Mouse (Mus musculus) forebrain, embryonic 16.5 days (tissue): ENCODE measurements around the gene Dapk1. TPM values are rescaled to one million over a fixed set of nuclear protein-coding genes. Genes with fewer than 3 reads are reported as not detected.
"Not testable (repeated sequence)": the region's sequence is repeated elsewhere in the genome, so short reads cannot be mapped to it uniquely, and the experiment has no call there.

Experiments used
- ATAC-seq: fragments of 200-750 bp; cut with Nextera tagmentation; 2 replicates; pipeline ENCODE4 v1.8.0; 2017; ENCODE audit warnings: mild to moderate bottlenecking, moderate library complexity
- H3K27ac ChIP-seq: fragments of 300-500 bp; sonication (generic); 2 replicates; pipeline ENCODE4 v1.5.1; 2014; ENCODE audit warnings: low read length, control low read depth
- H3K27me3 ChIP-seq: fragments of 300-500 bp; sonication (generic); replicated peaks from 2 replicates; pipeline ENCODE4 v1.6.1; 2014; ENCODE audit warnings: low read length; ENCODE audit not compliant: control insufficient read depth, insufficient read depth
- H3K36me3 ChIP-seq: fragments of 300-500 bp; sonication (generic); 2 replicates; pipeline ENCODE4 v1.6.1; 2014; ENCODE audit not compliant: control insufficient read depth, insufficient read depth
- H3K4me1 ChIP-seq: fragments of 300-500 bp; sonication (generic); replicated peaks from 2 replicates; pipeline ENCODE4 v1.6.1; 2014; ENCODE audit warnings: low read length; ENCODE audit not compliant: control insufficient read depth, insufficient read depth
- H3K4me2 ChIP-seq: fragments of 300-500 bp; sonication (generic); 2 replicates; pipeline ENCODE4 v1.6.1; 2014; ENCODE audit warnings: mild to moderate bottlenecking, low read length, control low read depth
- H3K4me3 ChIP-seq: fragments of 300-500 bp; sonication (generic); replicated peaks from 2 replicates; pipeline ENCODE4 v1.5.1; 2014; ENCODE audit warnings: mild to moderate bottlenecking, low read length, control low read depth
- H3K9ac ChIP-seq: fragments of 300-500 bp; sonication (generic); replicated peaks from 2 replicates; pipeline ENCODE4 v1.6.1; 2014; ENCODE audit warnings: low read depth, low read length, control low read depth
- H3K9me3 ChIP-seq: fragments of 300-500 bp; sonication (generic); 2 replicates; pipeline ENCODE4 v1.6.1; 2016; ENCODE audit warnings: low read length; ENCODE audit not compliant: control insufficient read depth
- WGBS: fragments of 180-500 bp; shearing (Covaris S2); extraction: QIAGEN DNeasy Blood & Tissue Kit; methylation state at CpG from one replicate; pipeline ENCODE4 v1.1.7; 2014; 5-methylcytosine and 5-hydroxymethylcytosine counted together
- polyA plus RNA-seq: library from polyadenylated mRNA; unstranded; fragments of >200 nt; fragmentation: Nextera tagmentation; extraction: Ambion mirVana; gene quantifications from 2 replicates; pipeline ENCODE4 v1.2.1, GENCODE M21; 2015

Dapk1 gene
- polyA plus RNA-seq, 1 experiment from 2014 or later, result 59.8 TPM

- H3K4me3 ChIP-seq, H3K9me3 ChIP-seq, H3K27ac ChIP-seq, H3K36me3 ChIP-seq, H3K4me2 ChIP-seq, H3K9ac ChIP-seq, H3K27me3 ChIP-seq, ATAC-seq: not testable (repeated sequence)
- H3K4me1 ChIP-seq, result peaks cover 40% of the 10 kb centered on the region
- WGBS, result 85% methylated on average over 6 of the region's 6 CpGs
These were observed 9.2 kb downstream of the Dapk1 start for GRCm38 (mm10) chr13:60610971-60611370.

GRCm38 (mm10) chr13:60612160-60612559 is 10.4 kb downstream of the Dapk1 start:
- Histone ChIP-seq H3K9me3 (no peaks in the 10 kb centered on the region), H3K27ac (no peak overlapping the region), H3K36me3 (peaks cover 8% of the 10 kb centered on the region), H3K9ac (no peak overlapping the region), H3K4me2 (no peak overlapping the region), H3K27me3 (no peaks in the 10 kb centered on the region), H3K4me1 (peaks cover 40% of the 10 kb centered on the region), H3K4me3 (no peak overlapping the region)
- whole genome bisulfite sequencing, result 76% methylated on average over 3 of the region's 3 CpGs
- ATAC-seq, result no peak

- no peaks in the 10 kb centered on the region for H3K27me3 ChIP-seq
- no peak overlapping the region for H3K4me3 ChIP-seq
- peaks cover 48% of the 10 kb centered on the region for H3K4me1 ChIP-seq
- no peak overlapping the region for H3K4me2 ChIP-seq
- peak overlapping the region; percentile 43; the same call in 1 of the 2 replicates for H3K27ac ChIP-seq
- WGBS, result 20% methylated on average over 8 of the region's 8 CpGs
- H3K9ac ChIP-seq, result no peak overlapping the region
- ATAC-seq, result peak; percentile 89
- no peaks in the 10 kb centered on the region for H3K9me3 ChIP-seq
- H3K36me3 ChIP-seq, result peaks cover 8% of the 10 kb centered on the region
These were observed 12.4 kb downstream of the Dapk1 start for GRCm38 (mm10) chr13:60614154-60614553.

GRCm38 (mm10) chr13:60615057-60615650 is 13.4 kb downstream of the Dapk1 start:
- peaks cover 44% of the 10 kb centered on the region for H3K4me1 ChIP-seq
- no peak overlapping the region for H3K4me2 ChIP-seq
- ATAC-seq, result no peak
- H3K9ac ChIP-seq, result no peak overlapping the region
- peaks cover 8% of the 10 kb centered on the region for H3K36me3 ChIP-seq
- H3K27ac ChIP-seq, result no peak overlapping the region; the same call in 1 of the 2 replicates
- no peak overlapping the region for H3K4me3 ChIP-seq
- no peaks in the 10 kb centered on the region for H3K9me3 ChIP-seq
- H3K27me3 ChIP-seq, result no peaks in the 10 kb centered on the region
- WGBS, result 69% methylated on average over 15 of the region's 15 CpGs

- Histone ChIP-seq H3K9me3 (no peaks in the 10 kb centered on the region), H3K9ac (no peak overlapping the region), H3K27ac (no peak overlapping the region), H3K4me1 (peaks cover 44% of the 10 kb centered on the region), H3K4me3 (no peak overlapping the region), H3K36me3 (peaks cover 8% of the 10 kb centered on the region), H3K4me2 (no peak overlapping the region), H3K27me3 (no peaks in the 10 kb centered on the region)
- WGBS, result 52% methylated on average over 6 of the region's 6 CpGs
- no peak for ATAC-seq
These were observed 14.3 kb downstream of the Dapk1 start for GRCm38 (mm10) chr13:60616036-60616435.

- no peaks in the 10 kb centered on the region for H3K36me3 ChIP-seq
- H3K9me3 ChIP-seq, result no peaks in the 10 kb centered on the region
- H3K27me3 ChIP-seq, result no peaks in the 10 kb centered on the region
- peaks cover 53% of the 10 kb centered on the region for H3K4me1 ChIP-seq
- WGBS, result 35% methylated on average over 9 of the region's 9 CpGs
- H3K4me3 ChIP-seq, result no peak overlapping the region
- no peak overlapping the region for H3K27ac ChIP-seq
- no peak overlapping the region for H3K4me2 ChIP-seq
- no peak overlapping the region; the same call in 1 of the 2 replicates for H3K9ac ChIP-seq
- no peak for ATAC-seq
These were observed 16.5 kb downstream of the Dapk1 start for GRCm38 (mm10) chr13:60618287-60618686.

GRCm38 (mm10) chr13:60619723-60620122 is 18.0 kb downstream of the Dapk1 start:
- peaks cover 50% of the 10 kb centered on the region for H3K4me1 ChIP-seq
- no peak for ATAC-seq

GRCm38 (mm10) chr13:60621411-60621965 is 19.7 kb downstream of the Dapk1 start:
- Histone ChIP-seq H3K27ac (no peak overlapping the region), H3K4me1 (peaks cover 40% of the 10 kb centered on the region), H3K4me3 (no peak overlapping the region), H3K9me3 (no peaks in the 10 kb centered on the region), H3K36me3 (no peaks in the 10 kb centered on the region), H3K9ac (no peak overlapping the region), H3K27me3 (no peaks in the 10 kb centered on the region), H3K4me2 (no peak overlapping the region)
- ATAC-seq, result peak; percentile 44
- 23% methylated on average over 4 of the region's 4 CpGs for WGBS

More at GRCm38 (mm10) chr13:60619723-60620122, 18.0 kb downstream of the Dapk1 start:
- no peak overlapping the region for H3K4me2 ChIP-seq
- H3K27me3 ChIP-seq, result no peaks in the 10 kb centered on the region
- H3K36me3 ChIP-seq, result no peaks in the 10 kb centered on the region
- no peak overlapping the region for H3K27ac ChIP-seq
- no peaks in the 10 kb centered on the region for H3K9me3 ChIP-seq
- 62% methylated on average over 5 of the region's 6 CpGs for WGBS
- H3K9ac ChIP-seq, result no peak overlapping the region
- no peak overlapping the region for H3K4me3 ChIP-seq

GRCm38 (mm10) chr13:60625581-60625980 is 23.8 kb downstream of the Dapk1 start:
- 57% methylated on average over 7 of the region's 7 CpGs for WGBS
- Histone ChIP-seq H3K27ac (no peak overlapping the region), H3K4me1 (peaks cover 33% of the 10 kb centered on the region), H3K9ac (no peak overlapping the region), H3K4me3 (no peak overlapping the region), H3K36me3 (no peaks in the 10 kb centered on the region), H3K4me2 (no peak overlapping the region), H3K9me3 (no peaks in the 10 kb centered on the region), H3K27me3 (no peaks in the 10 kb centered on the region)
- no peak for ATAC-seq
